ENCODE assay signal across 8 mouse cellular contexts in the genomic region with DNA sequence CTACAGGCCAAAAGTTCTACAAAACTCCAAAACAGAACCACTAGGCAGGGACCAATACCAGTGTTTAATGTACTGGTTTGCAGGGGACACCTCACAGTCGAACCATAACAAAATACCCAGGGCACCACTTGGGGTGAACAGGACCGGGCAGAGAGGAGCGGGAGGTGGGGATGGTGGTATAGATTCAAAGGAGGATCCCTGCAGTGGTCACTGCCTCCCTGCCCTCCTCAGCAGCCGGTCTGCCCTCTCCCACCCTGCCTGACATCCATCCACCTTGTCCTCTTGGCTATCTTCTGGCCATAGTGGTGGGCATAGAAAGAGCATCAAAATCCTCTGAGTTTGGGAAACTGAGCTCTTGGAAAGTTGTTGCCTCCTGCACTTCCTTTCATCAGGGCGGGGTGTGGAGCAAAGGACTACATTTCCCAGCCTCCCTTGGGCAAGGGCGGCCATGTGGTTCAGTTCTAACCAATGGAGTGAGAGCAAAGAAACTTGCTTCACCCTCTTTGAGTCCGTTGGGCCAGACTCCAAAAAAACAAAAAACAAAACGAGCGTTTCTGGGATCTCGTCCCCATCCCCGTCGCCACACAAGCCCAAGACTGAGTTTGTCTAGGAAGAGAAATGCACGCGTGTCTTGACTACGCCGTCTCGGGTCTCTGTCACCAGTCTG. TPM values are rescaled to one million over a fixed set of nuclear protein-coding genes. Genes with fewer than 3 reads are reported as not detected.
DNase-seq lines count a peak whose midpoint lies in the region; ATAC-seq and TF ChIP-seq lines count a peak whose summit lies in the region.

No protein-coding gene starts in this region.

- H3K4me3 ChIP-seq in cerebellum, adult 2 months (replicated peaks; ENCODE audit: insufficient read depth, low read depth, low read length), result peak overlapping the region; percentile 77
- peak overlapping the region; percentile 42 for H3K4me3 ChIP-seq in forebrain, postnatal 0 days (ENCODE audit: low read depth, low read length)
- peak overlapping the region; percentile 32 for H3K4me3 ChIP-seq in hindbrain, embryonic 11.5 days (ENCODE audit: low read depth, low read length)

- H3K27me3 ChIP-seq in cerebellum, adult 2 months (ENCODE audit: control insufficient read depth, insufficient read depth, low read length), result no peaks in the 10 kb centered on the region
- no peaks in the 10 kb centered on the region for H3K27me3 ChIP-seq in forebrain, postnatal 0 days (ENCODE audit: insufficient read depth, low read length)
- no peaks in the 10 kb centered on the region for H3K27me3 ChIP-seq in hindbrain, embryonic 11.5 days (ENCODE audit: control insufficient read depth, insufficient read depth, low read length)

- TF ChIP-seq POLR2A in cerebellum, adult 2 months (IDR thresholded peaks at IDR 0.05; ENCODE audit: borderline replicate concordance, insufficient read depth, low read length), result no peak

- H3K27ac ChIP-seq in cerebellum, adult 2 months (ENCODE audit: insufficient read depth, low read length), result no peak overlapping the region
- H3K27ac ChIP-seq in forebrain, postnatal 0 days (ENCODE audit: low read depth, low read length), result no peak overlapping the region
- H3K27ac ChIP-seq in hindbrain, embryonic 11.5 days (ENCODE audit: low read depth, low read length), result no peak overlapping the region

- WGBS in cerebellum, adult 2 months, result 2% methylated on average over 17 of the region's 17 CpGs
- 2% methylated on average over 17 of the region's 17 CpGs for WGBS in forebrain, postnatal 0 days
- 2% methylated on average over 17 of the region's 17 CpGs for WGBS in hindbrain, embryonic 11.5 days

- H3K9me3 ChIP-seq in forebrain, postnatal 0 days (ENCODE audit: low read length), result no peaks in the 10 kb centered on the region
- no peaks in the 10 kb centered on the region for H3K9me3 ChIP-seq in hindbrain, embryonic 11.5 days (ENCODE audit: control insufficient read depth, low read length)

- DNase-seq in ovary, adult 18-20 months (ENCODE audit: low spot score), result peak; percentile 48
- no peak for DNase-seq in ovary, postnatal 10 days (ENCODE audit: low spot score)
- DNase-seq in cerebellum, adult 2 months, result peak; percentile 51 to 56
- peak; percentile 85 for DNase-seq in forebrain, postnatal 0 days
- peak; percentile 78 for DNase-seq in hindbrain, embryonic 11.5 days (ENCODE audit: low spot score)
- peak; percentile 62 to 65 for DNase-seq in left cerebral cortex, postnatal 14 days (ENCODE audit: low spot score in 2 of 2)
- peak; percentile 39 to 44 for DNase-seq in spleen, postnatal 36 days (ENCODE audit: low spot score in 2 of 2)

- peaks cover 22% of the 10 kb centered on the region for H3K36me3 ChIP-seq in forebrain, postnatal 0 days (ENCODE audit: insufficient read depth)
- H3K36me3 ChIP-seq in hindbrain, embryonic 11.5 days (ENCODE audit: control insufficient read depth, insufficient read depth, low read length), result no peaks in the 10 kb centered on the region

- H3K4me1 ChIP-seq in cerebellum, adult 2 months (ENCODE audit: control insufficient read depth, insufficient read depth, low read length), result no peaks in the 10 kb centered on the region
- 0 out of 2 replicates have a peak, but pooled peaks cover 5% of the 10 kb centered on the region for H3K4me1 ChIP-seq in forebrain, postnatal 0 days (ENCODE audit: insufficient read depth)
- H3K4me1 ChIP-seq in hindbrain, embryonic 11.5 days (replicated peaks; ENCODE audit: control insufficient read depth, insufficient read depth, low read length), result no peaks in the 10 kb centered on the region

- H3K9ac ChIP-seq in forebrain, postnatal 0 days, result peak overlapping the region; percentile 37
- H3K9ac ChIP-seq in hindbrain, embryonic 11.5 days (ENCODE audit: low read depth, low read length), result peak overlapping the region; percentile 52; the same call in 1 of the 2 replicates

- intact Hi-C loops in left cerebral cortex, postnatal 14 days (cut with DNase I), result loop anchor here (5.0 kb wide), 1 partner anchor 85 kb away; no protein-coding TSS in a partner anchor

- H3K4me2 ChIP-seq in forebrain, postnatal 0 days (ENCODE audit: low read depth), result peak overlapping the region; percentile 44
- H3K4me2 ChIP-seq in hindbrain, embryonic 11.5 days (replicated peaks; ENCODE audit: low read depth, low read length), result peak overlapping the region; percentile 41

- ATAC-seq in forebrain, postnatal 0 days, result peak; percentile 95
- peak; percentile 79 for ATAC-seq in hindbrain, embryonic 11.5 days (ENCODE audit: low FRiP score)
- ATAC-seq in megakaryocyte, adult 5-6 weeks (ENCODE audit: poor library complexity, severe bottlenecking), result peak; percentile 94

- no peak for TF ChIP-seq CTCF in cerebellum, adult 2 months (IDR thresholded peaks at IDR 0.05; ENCODE audit: borderline replicate concordance, insufficient read depth, low read depth, low read length)
- no peak for TF ChIP-seq CTCF in forebrain, postnatal 0 days (IDR thresholded peaks at IDR 0.05; ENCODE audit: low read depth)

RNA-seq across cellular contexts. Expression of gene Hmcn2, which starts 16.5 kb away (rescaled TPM):
- 0.59 and 0.63 TPM in 2 replicates for polyA plus RNA-seq in cerebellum, adult 2 months (2012; rRNA removed)
- 0.23 and 0.24 TPM in 2 replicates for total RNA-seq in forebrain, postnatal 0 days (2014; rRNA removed)
- polyA plus RNA-seq in forebrain, postnatal 0 days (2015; fragmentation: Nextera tagmentation; extraction: Ambion mirVana), result 0.33 and 0.39 TPM in 2 replicates
- polyA plus RNA-seq in hindbrain, embryonic 11.5 days (2014; fragmentation: Nextera tagmentation; extraction: Ambion mirVana), result 0.08 TPM in 1 of 2 replicates, not detected in the other
- total RNA-seq in left cerebral cortex, postnatal 14 days (2021), result under 1 TPM; 0.32 to 0.62 TPM
- 0.02 TPM in 1 of 2 replicates, not detected in the other for total RNA-seq in megakaryocyte, adult 5-6 weeks (2015)
- total RNA-seq in megakaryocyte, adult 5-6 weeks (2017), result 0.26 TPM in 1 of 2 replicates, not detected in the other

RNA-seq across cellular contexts. Expression of gene Ncs1, which starts 52.1 kb away (rescaled TPM):
- 118 and 126 TPM in 2 replicates for polyA plus RNA-seq in cerebellum, adult 2 months (2012; rRNA removed)
- 139 and 164 TPM in 2 replicates for total RNA-seq in forebrain, postnatal 0 days (2014; rRNA removed)
- 133 and 149 TPM in 2 replicates for polyA plus RNA-seq in forebrain, postnatal 0 days (2015; fragmentation: Nextera tagmentation; extraction: Ambion mirVana)
- 70.5 and 76.5 TPM in 2 replicates for polyA plus RNA-seq in hindbrain, embryonic 11.5 days (2014; fragmentation: Nextera tagmentation; extraction: Ambion mirVana)
- total RNA-seq in left cerebral cortex, postnatal 14 days (2021), result 100 to 1,000 TPM; 159 to 160 TPM
- 0.14 TPM in 1 of 2 replicates, not detected in the other for total RNA-seq in megakaryocyte, adult 5-6 weeks (2015)
- 0.15 and 0.37 TPM in 2 replicates for total RNA-seq in megakaryocyte, adult 5-6 weeks (2017)

Comparison
In these comparisons a context has a peak if more than half of its experiments do, and no peak if none do; other contexts are left out.
1. RNA of gene Ncs1, which starts 52.1 kb away (total RNA-seq): 139 to 164 TPM in forebrain, postnatal 0 days and 159 to 160 TPM in left cerebral cortex, postnatal 14 days; 0.14 to 0.37 TPM in megakaryocyte, adult 5-6 weeks; every median in the first group is over 100 times any median in the second.
2. Peak in every context shown above with its lines, with median percentiles within 50 percentile points of each other: H3K4me3 ChIP-seq and ATAC-seq.